Mouse (Mus musculus) lung, postnatal 0 days (tissue): Measurements from ENCODE around the gene Rhobtb1.

ENCODE experiments used
- CTCF ChIP-seq: IDR thresholded peaks from 2 replicates; pipeline ENCODE4 v1.5.1; 2016; ENCODE audit warnings: antibody characterized with exemption, mild to moderate bottlenecking
- EP300 ChIP-seq: IDR thresholded peaks from 2 replicates; pipeline ENCODE4 v1.6.1; 2016; ENCODE audit warnings: antibody characterized with exemption, mild to moderate bottlenecking, control low read depth

- no peak for TF ChIP-seq CTCF
- no peak for TF ChIP-seq EP300
Measured at GRCm38 (mm10) chr10:69238311-69238710, 87.1 kb downstream of the Rhobtb1 start.
